Mouse (Mus musculus) neural tube, embryonic 15.5 days (tissue): ENCODE measurements around the gene Mfsd4b4. TPM values are rescaled to one million over a fixed set of nuclear protein-coding genes. Genes with fewer than 3 reads are reported as not detected.

Experiments
- ATAC-seq: fragments of 200-750 bp; cut with Nextera tagmentation; 2 replicates; pipeline ENCODE4 v1.8.0; 2017; ENCODE audit warnings: mild to moderate bottlenecking, moderate TSS enrichment, moderate library complexity; ENCODE audit not compliant: low FRiP score
- H3K27ac ChIP-seq: fragments of 300-500 bp; sonication (generic); replicated peaks from 2 replicates; pipeline ENCODE4 v1.5.1; 2015; ENCODE audit warnings: mild to moderate bottlenecking, inconsistent platforms
- H3K27me3 ChIP-seq: fragments of 300-500 bp; sonication (generic); replicated peaks from 2 replicates; pipeline ENCODE4 v1.6.1; 2015; ENCODE audit warnings: inconsistent platforms
- H3K36me3 ChIP-seq: fragments of 300-500 bp; sonication (generic); 2 replicates; pipeline ENCODE4 v1.6.1; 2015; ENCODE audit warnings: inconsistent platforms
- H3K4me1 ChIP-seq: fragments of 300-500 bp; sonication (generic); 2 replicates; pipeline ENCODE4 v1.6.1; 2015; ENCODE audit warnings: inconsistent platforms
- H3K4me2 ChIP-seq: fragments of 300-500 bp; sonication (generic); 2 replicates; pipeline ENCODE4 v1.6.1; 2015; ENCODE audit warnings: inconsistent platforms, mild to moderate bottlenecking, moderate library complexity
- H3K4me3 ChIP-seq: fragments of 300-500 bp; sonication (generic); replicated peaks from 2 replicates; pipeline ENCODE4 v1.5.1; 2015; ENCODE audit warnings: mild to moderate bottlenecking, inconsistent platforms
- H3K9ac ChIP-seq: fragments of 300-500 bp; sonication (generic); replicated peaks from 2 replicates; pipeline ENCODE4 v1.6.1; 2015; ENCODE audit warnings: mild to moderate bottlenecking, inconsistent platforms
- H3K9me3 ChIP-seq: fragments of 300-500 bp; sonication (generic); replicated peaks from 2 replicates; pipeline ENCODE4 v1.6.1; 2016; ENCODE audit warnings: inconsistent platforms
- WGBS: fragments of 180-500 bp; shearing (Covaris S2); methylation state at CpG from one replicate; pipeline ENCODE4 v1.1.7; 2015; ENCODE audit warnings: mixed read lengths; 5-methylcytosine and 5-hydroxymethylcytosine counted together
- polyA plus RNA-seq: library from polyadenylated mRNA; unstranded; fragments of >200 nt; fragmentation: Nextera tagmentation; extraction: Ambion mirVana; gene quantifications from 2 replicates; pipeline ENCODE4 v1.2.1, GENCODE M21; 2015

Gene Mfsd4b4
- polyA plus RNA-seq, 1 experiment from 2014 or later, result 3.1 TPM

- no peak for ATAC-seq
- Histone ChIP-seq H3K4me3 (no peak overlapping the region), H3K4me1 (no peaks in the 10 kb centered on the region), H3K27ac (no peak overlapping the region), H3K9me3 (no peaks in the 10 kb centered on the region), H3K36me3 (peaks cover 12% of the 10 kb centered on the region; the same call in 1 of the 2 replicates), H3K27me3 (no peaks in the 10 kb centered on the region), H3K4me2 (no peak overlapping the region), H3K9ac (no peak overlapping the region)
- WGBS, result 73% methylated on average over 3 of the region's 3 CpGs
Measured at GRCm38 (mm10) chr10:39888621-39889020, 10.4 kb downstream of the Mfsd4b4 start.

GRCm38 (mm10) chr10:39865509-39865908 lies 33.5 kb downstream of the Mfsd4b4 start:
- H3K27ac ChIP-seq, result no peak overlapping the region
- no peak overlapping the region for H3K9ac ChIP-seq
- H3K36me3 ChIP-seq, result peaks cover 60% of the 10 kb centered on the region
- 100% methylated on average over 2 of the region's 2 CpGs for WGBS
- ATAC-seq, result no peak
- H3K4me3 ChIP-seq, result no peak overlapping the region
- H3K27me3 ChIP-seq, result no peaks in the 10 kb centered on the region
- H3K4me1 ChIP-seq, result no peaks in the 10 kb centered on the region
- H3K4me2 ChIP-seq, result no peak overlapping the region
- no peaks in the 10 kb centered on the region for H3K9me3 ChIP-seq

DNA sequence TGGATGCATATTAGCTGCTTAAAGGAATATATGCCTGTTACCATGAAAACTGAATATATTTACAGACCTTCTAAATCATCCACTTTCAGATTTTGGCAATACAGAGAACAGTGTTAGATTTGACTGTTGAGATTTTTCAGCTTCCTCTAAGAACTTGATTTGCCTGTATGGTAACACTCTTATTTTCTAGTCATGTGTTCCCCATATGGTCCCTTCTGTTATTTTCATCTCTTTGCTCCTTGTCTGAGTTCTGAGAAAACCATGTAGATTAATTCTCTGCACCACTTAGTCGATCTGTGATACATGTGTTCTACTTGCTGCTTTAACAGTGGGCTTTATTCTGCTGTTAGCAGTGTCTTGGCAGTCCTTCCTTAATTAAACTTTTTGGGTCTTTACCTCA lies 56.4 kb downstream of the Mfsd4b4 start:
- H3K4me1 ChIP-seq, result no peaks in the 10 kb centered on the region
- no peak overlapping the region for H3K27ac ChIP-seq
- H3K9ac ChIP-seq, result no peak overlapping the region
- no peaks in the 10 kb centered on the region for H3K27me3 ChIP-seq
- no peaks in the 10 kb centered on the region for H3K9me3 ChIP-seq
- ATAC-seq, result no peak
- H3K36me3 ChIP-seq, result peaks cover 44% of the 10 kb centered on the region
- no peak overlapping the region for H3K4me2 ChIP-seq
- WGBS, result 91% methylated on average over 1 of the region's 1 CpGs
- no peak overlapping the region for H3K4me3 ChIP-seq

Other genes with a start within 250 kb of the Mfsd4b4 start
- gene Rev3l, start 167.1 kb downstream of the Mfsd4b4 start, polyA plus RNA-seq, result 33.7 and 38.1 TPM in 2 replicates
- not detected in 2 replicates for gene Mfsd4b2, start 27.7 kb upstream of the Mfsd4b4 start, polyA plus RNA-seq
- gene Mfsd4b3, start 60.9 kb upstream of the Mfsd4b4 start, polyA plus RNA-seq, result 0.22 TPM in 1 of 2 replicates, not detected in the other
- gene Mfsd4b5, start 87.4 kb upstream of the Mfsd4b4 start, polyA plus RNA-seq, result 0.10 TPM in 1 of 2 replicates, not detected in the other
- gene Mfsd4b1, start 126.0 kb upstream of the Mfsd4b4 start, polyA plus RNA-seq, result 0.28 and 0.70 TPM in 2 replicates
- 2.2 and 10.1 TPM in 2 replicates for gene Slc16a10, start 243.0 kb upstream of the Mfsd4b4 start, polyA plus RNA-seq